In the genomic region with DNA sequence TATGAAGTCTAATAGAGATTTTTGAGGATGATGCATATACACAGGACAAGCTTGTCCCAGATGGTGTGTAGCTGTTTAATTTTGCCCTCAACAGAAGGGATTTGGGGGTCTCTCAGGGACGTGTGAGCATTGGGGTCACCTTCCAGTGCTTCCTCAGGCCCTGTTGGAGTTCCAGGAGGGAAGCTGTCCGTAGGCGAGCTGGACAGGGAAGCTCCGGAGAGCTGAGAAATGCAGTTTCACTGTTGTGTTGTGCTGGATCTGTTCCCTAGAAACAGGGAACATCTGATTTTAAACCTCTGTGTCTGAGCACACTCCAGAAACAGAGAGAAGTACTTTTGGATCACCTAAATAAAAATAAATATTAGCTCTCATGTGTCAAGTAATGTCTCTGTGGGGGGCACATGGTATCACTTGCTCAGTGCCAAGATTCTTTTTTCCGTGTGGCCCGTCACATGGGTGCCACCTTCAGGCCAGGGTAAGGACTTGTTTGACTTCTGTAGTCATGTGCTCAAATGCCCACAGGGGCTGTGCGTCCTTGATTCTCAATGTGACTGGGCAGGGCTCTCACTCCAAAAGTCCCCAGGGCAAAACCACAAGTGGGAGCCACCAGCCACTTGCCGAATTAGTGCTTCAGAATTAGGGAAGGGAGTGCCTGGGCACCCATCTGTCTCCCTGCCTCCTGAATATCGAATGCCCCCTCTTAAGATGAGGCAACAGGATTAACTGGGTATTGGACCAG, we compare ENCODE assay signal across 9 mouse cellular contexts. TPM values are rescaled to one million over a fixed set of nuclear protein-coding genes. Genes with fewer than 3 reads are reported as not detected.
DNase-seq lines count a peak whose midpoint lies in the region; TF ChIP-seq lines count a peak whose summit lies in the region.
"Had no signal": no experiment of that assay in that cellular context is flagged by ENCODE, and none has a peak within 500 bp of the region (broad histone marks: within the 10 kb centered on the region; RNA-seq: fewer than 3 reads in every experiment).

No protein-coding gene starts in this region.

- no peaks in the 10 kb centered on the region for H3K27me3 ChIP-seq in CH12.LX (replicated peaks)
- no peaks in the 10 kb centered on the region for H3K27me3 ChIP-seq in heart, adult 2 months (ENCODE audit: control insufficient read depth, insufficient read depth, low read length)
- H3K27me3 ChIP-seq: limb, embryonic 13.5 days had no signal

- no peak for TF ChIP-seq EP300 in CH12.LX (IDR thresholded peaks at IDR 0.05; ENCODE audit: low read length)
- TF ChIP-seq EP300 in heart, adult 2 months (IDR thresholded peaks at IDR 0.05; ENCODE audit: insufficient read depth, low read depth, low read length): peak; percentile 96

- H3K9me3 ChIP-seq in CH12.LX (replicated peaks; ENCODE audit: low read length): no peaks in the 10 kb centered on the region
- H3K9me3 ChIP-seq: limb, embryonic 13.5 days had no signal

- TF ChIP-seq RAD21 in CH12.LX (IDR thresholded peaks at IDR 0.05; ENCODE audit: low read depth, low read length): peak; percentile 72

- TF ChIP-seq POLR2A in CH12.LX (IDR thresholded peaks at IDR 0.05; ENCODE audit: low read depth, low read length): no peak
- TF ChIP-seq POLR2A in heart, adult 2 months (IDR thresholded peaks at IDR 0.05; ENCODE audit: insufficient read depth, low read depth, low read length): 0 out of 2 replicates have a peak, but pooled peaks have one; percentile 15

- in situ Hi-C loops in CH12.LX (cut with MboI; ENCODE audit: low pct_ligation_motif_present, low pct_unique_long_range_greater_than_20kb, low sequenced_read_pairs): loop anchor here (5.0 kb wide), 1 partner anchor 64 kb away; no protein-coding TSS in a partner anchor

- TF ChIP-seq CTCF in CH12.LX (conservative IDR thresholded peaks at IDR 0.05 in 1 of 2, IDR thresholded peaks at IDR 0.05 in 1 of 2; ENCODE audit: low read depth in 2 of 2, low read length in 2 of 2): peak in 1 of 2 experiments; percentile 96; a peak in 2 of 4 replicates
- peak; percentile 59 for TF ChIP-seq CTCF in heart, adult 2 months (IDR thresholded peaks at IDR 0.05)

- dilution Hi-C loops in CH12.LX (cut with MboI; ENCODE audit: extremely low pct_ligation_motif_present, extremely low pct_unique_long_range_greater_than_20kb, low sequenced_read_pairs): no loop called here

- 12% methylated on average over 9 of the region's 9 CpGs for WGBS in heart, adult 2 months

- H3K4me2 ChIP-seq in CH12.LX (ENCODE audit: insufficient read depth, low read depth, poor library complexity, severe bottlenecking): peak overlapping the region; percentile 1; the same call in 1 of the 2 replicates
- H3K4me2 ChIP-seq: limb, embryonic 13.5 days had no signal

- peaks cover 0 to 44% of the 10 kb centered on the region in 2 experiments; a peak in 2 of 4 replicates for H3K4me1 ChIP-seq in CH12.LX (ENCODE audit: control insufficient read depth in 1 of 2, insufficient read depth in 2 of 2)
- H3K4me1 ChIP-seq in heart, adult 2 months (ENCODE audit: control insufficient read depth, insufficient read depth, low read length): peaks cover 40% of the 10 kb centered on the region

- H3K36me3 ChIP-seq in CH12.LX (replicated peaks in 1 of 2; ENCODE audit: control insufficient read depth in 1 of 2, insufficient read depth in 1 of 2, low read length in 1 of 2): no peaks in the 10 kb centered on the region
- peaks cover 23% of the 10 kb centered on the region for H3K36me3 ChIP-seq in heart, adult 2 months (ENCODE audit: control insufficient read depth, insufficient read depth, low read length)

- H3K79me2 ChIP-seq in CH12.LX (replicated peaks; ENCODE audit: control insufficient read depth, extremely low read depth, insufficient read depth, poor library complexity, severe bottlenecking): no peaks in the 10 kb centered on the region
- H3K79me2 ChIP-seq in heart, adult 2 months (replicated peaks; ENCODE audit: control insufficient read depth, insufficient read depth, low read length): 0 out of 2 replicates have a peak, but pooled peaks cover 2% of the 10 kb centered on the region

- no peak overlapping the region for H3K4me3 ChIP-seq in CH12.LX (replicated peaks in 1 of 3; ENCODE audit: low read depth in 2 of 3, low read length in 2 of 3, poor library complexity in 1 of 3)
- no peak overlapping the region for H3K4me3 ChIP-seq in heart, adult 2 months
- H3K4me3 ChIP-seq: limb, embryonic 13.5 days had no signal

- no peak overlapping the region for H3K9ac ChIP-seq in CH12.LX (ENCODE audit: insufficient read depth, low read depth)
- peak overlapping the region; percentile 28; the same call in 1 of the 2 replicates for H3K9ac ChIP-seq in heart, adult 2 months (ENCODE audit: low read depth, low read length)
- H3K9ac ChIP-seq: limb, embryonic 13.5 days had no signal

- peak; percentile 38 for DNase-seq in gastrocnemius, postnatal 10 days
- DNase-seq in gastrocnemius, postnatal 14 days: no peak
- DNase-seq in CH12.LX (ENCODE audit: extremely low read depth): peak; percentile 76
- peak; percentile 69 to 84 for DNase-seq in heart, adult 2 months
- DNase-seq in kidney, postnatal 25 days: peak; percentile 47 to 62
- no peak for DNase-seq in thymus, postnatal 10 days (ENCODE audit: low spot score in 2 of 2)
- DNase-seq in layer of hippocampus, postnatal 25 days (ENCODE audit: extremely low spot score in 1 of 2, low spot score in 1 of 2): no peak
- no peak for DNase-seq in left cerebral cortex, adult 18-20 months (ENCODE audit: low spot score in 2 of 2)

- intact Hi-C loops in gastrocnemius, postnatal 14 days (cut with DNase I; ENCODE audit: low total_unique reads): no loop called here
- intact Hi-C loops in heart, adult 2 months (cut with DNase I): loop anchor here (1.0 kb wide), 1 partner anchor 47 kb away; no protein-coding TSS in a partner anchor

- H3K27ac ChIP-seq in CH12.LX (ENCODE audit: insufficient read depth, low read depth): no peak overlapping the region
- peak overlapping the region; percentile 90 for H3K27ac ChIP-seq in heart, adult 2 months
- H3K27ac ChIP-seq: limb, embryonic 13.5 days had no signal

TF ChIP-seq in CH12.LX, 34 proteins besides CTCF, POLR2A, EP300 and RAD21 (continues in another document):
- 0 out of 2 replicates have a peak, but pooled peaks have one; percentile 29 for TF ChIP-seq MEF2A (IDR thresholded peaks at IDR 0.05; ENCODE audit: borderline replicate concordance, low read depth, low read length)
- TF ChIP-seq ZC3H11A (IDR thresholded peaks at IDR 0.05; ENCODE audit: low read depth, low read length): no peak
- 0 out of 2 replicates have a peak, but pooled peaks have one; percentile 15 for TF ChIP-seq ELF1 (IDR thresholded peaks at IDR 0.05; ENCODE audit: low read depth, low read length)
- peak; percentile 88 for TF ChIP-seq MYC (IDR thresholded peaks at IDR 0.05; ENCODE audit: low read depth, low read length)
- TF ChIP-seq BHLHE40 (IDR thresholded peaks at IDR 0.05; ENCODE audit: low read depth, low read length): peak; percentile 70
- TF ChIP-seq E2F4 (IDR thresholded peaks at IDR 0.05; ENCODE audit: insufficient replicate concordance, low read depth, low read length): no peak
- peak; percentile 38; the same call in 1 of the 2 replicates for TF ChIP-seq IRF4 (IDR thresholded peaks at IDR 0.05; ENCODE audit: low read depth, low read length)
- no peak for TF ChIP-seq CHD1 (IDR thresholded peaks at IDR 0.05; ENCODE audit: low read depth, low read length)
- no peak for TF ChIP-seq MAZ (IDR thresholded peaks at IDR 0.05; ENCODE audit: low read depth, low read length)
- TF ChIP-seq UBTF (IDR thresholded peaks at IDR 0.05; ENCODE audit: low read depth, low read length): no peak
- peak; percentile 65; the same call in 1 of the 2 replicates for TF ChIP-seq MXI1 (IDR thresholded peaks at IDR 0.05; ENCODE audit: low read depth, low read length)
- no peak for TF ChIP-seq SIN3A (IDR thresholded peaks at IDR 0.05; ENCODE audit: low read length)
- TF ChIP-seq PAX5 (IDR thresholded peaks at IDR 0.05; ENCODE audit: low read length): no peak
- peak; percentile 49 for TF ChIP-seq USF1 (IDR thresholded peaks at IDR 0.05; ENCODE audit: low read depth, low read length)
- TF ChIP-seq SMC3 (IDR thresholded peaks at IDR 0.05; ENCODE audit: low read depth, low read length): peak; percentile 67
- TF ChIP-seq USF2 (conservative IDR thresholded peaks at IDR 0.05; ENCODE audit: low read depth, low read length): 0 out of 2 replicates have a peak, but pooled peaks have one; percentile 23
- no peak for TF ChIP-seq HCFC1 (IDR thresholded peaks at IDR 0.05; ENCODE audit: low read depth, low read length)
- TF ChIP-seq KAT2A (IDR thresholded peaks at IDR 0.05; ENCODE audit: insufficient replicate concordance, low read length): no peak
- no peak for TF ChIP-seq RCOR1 (conservative IDR thresholded peaks at IDR 0.05; ENCODE audit: low read depth, low read length)
- no peak for TF ChIP-seq ZNF384 (IDR thresholded peaks at IDR 0.05; ENCODE audit: low read depth, low read length)
- TF ChIP-seq NELFE (IDR thresholded peaks at IDR 0.05; ENCODE audit: low read depth, low read length): no peak
- TF ChIP-seq ETS1 (conservative IDR thresholded peaks at IDR 0.05; ENCODE audit: low read depth, low read length): no peak
- no peak for TF ChIP-seq TBP (conservative IDR thresholded peaks at IDR 0.05; ENCODE audit: low read depth, low read length)
- TF ChIP-seq GABPA (IDR thresholded peaks at IDR 0.05; ENCODE audit: insufficient replicate concordance, low read depth, low read length): no peak
- no peak for TF ChIP-seq JUND (conservative IDR thresholded peaks at IDR 0.05; ENCODE audit: low read depth, low read length)

RNA-seq across cellular contexts. Expression of a gene that starts 7.4 kb away (rescaled TPM):
- 10 to 100 TPM; 30.9 to 42.8 TPM for total RNA-seq in gastrocnemius, postnatal 10 days (2021)
- total RNA-seq in gastrocnemius, postnatal 14 days (2021): 10 to 100 TPM; 13.0 to 22.2 TPM
- total RNA-seq in CH12.LX (2012; rRNA removed): 3.0 and 3.5 TPM in 2 replicates
- total RNA-seq in CH12.LX (2014; rRNA removed): 3.8 and 4.5 TPM in 2 replicates
- polyA plus RNA-seq in CH12.LX (2012; ENCODE audit: insufficient read length, low read depth): 7.0 and 9.0 TPM in 2 replicates
- total RNA-seq in heart, adult 2 months (2021): 10 to 100 TPM; 21.9 to 63.9 TPM
- polyA plus RNA-seq in heart, adult 2 months (2012; rRNA removed): 17.7 and 32.1 TPM in 2 replicates
- total RNA-seq in layer of hippocampus, postnatal 25 days (2021): 10 to 100 TPM; 15.7 to 18.3 TPM
- total RNA-seq in left cerebral cortex, adult 18-20 months (2021): 10 to 100 TPM; 12.8 to 16.1 TPM

RNA-seq across cellular contexts. Expression of a gene that starts 11.0 kb away (rescaled TPM):
- 1 to 10 TPM in 1 of 2 experiments, under 1 TPM in 1; 0.72 to 1.4 TPM for total RNA-seq in gastrocnemius, postnatal 10 days (2021)
- 1 to 10 TPM in 1 of 2 experiments, under 1 TPM in 1; 0.57 to 1.4 TPM for total RNA-seq in gastrocnemius, postnatal 14 days (2021)
- 2.9 and 3.3 TPM in 2 replicates for total RNA-seq in CH12.LX (2012; rRNA removed)
- 19.0 and 19.1 TPM in 2 replicates for total RNA-seq in CH12.LX (2014; rRNA removed)
- 2.3 and 6.2 TPM in 2 replicates for polyA plus RNA-seq in CH12.LX (2012; ENCODE audit: insufficient read length, low read depth)
- total RNA-seq in heart, adult 2 months (2021): 1 to 10 TPM; 1.2 to 1.6 TPM
- polyA plus RNA-seq in heart, adult 2 months (2012; rRNA removed): 4.4 and 4.6 TPM in 2 replicates
- 1 to 10 TPM; 3.4 to 4.2 TPM for total RNA-seq in layer of hippocampus, postnatal 25 days (2021)
- total RNA-seq in left cerebral cortex, adult 18-20 months (2021): 1 to 10 TPM; 1.3 to 1.7 TPM

Comparison
In these comparisons a context has a peak if more than half of its experiments do, and no peak if none do; other contexts are left out.
1. DNase-seq: peak in gastrocnemius, postnatal 10 days (single experiment), CH12.LX (single experiment), heart, adult 2 months (2 of 2) and kidney, postnatal 25 days (2 of 2); none in gastrocnemius, postnatal 14 days (single experiment), thymus, postnatal 10 days (0 of 2), layer of hippocampus, postnatal 25 days (0 of 2) and left cerebral cortex, adult 18-20 months (0 of 2).